Mouse (Mus musculus) megakaryocyte, embryonic 14.5 days (primary cell): ENCODE measurements around the gene Crbn.

Experiments used
- FLI1 ChIP-seq: IDR thresholded peaks from 2 replicates; pipeline ENCODE4 v1.6.1; 2012; ENCODE audit warnings: low read length, inconsistent platforms, mixed read lengths
- GATA1 ChIP-seq: IDR thresholded peaks from 3 replicates; pipeline ENCODE4 v1.6.1; 2012; ENCODE audit warnings: mixed read lengths, low read length, inconsistent platforms, borderline replicate concordance

DNA sequence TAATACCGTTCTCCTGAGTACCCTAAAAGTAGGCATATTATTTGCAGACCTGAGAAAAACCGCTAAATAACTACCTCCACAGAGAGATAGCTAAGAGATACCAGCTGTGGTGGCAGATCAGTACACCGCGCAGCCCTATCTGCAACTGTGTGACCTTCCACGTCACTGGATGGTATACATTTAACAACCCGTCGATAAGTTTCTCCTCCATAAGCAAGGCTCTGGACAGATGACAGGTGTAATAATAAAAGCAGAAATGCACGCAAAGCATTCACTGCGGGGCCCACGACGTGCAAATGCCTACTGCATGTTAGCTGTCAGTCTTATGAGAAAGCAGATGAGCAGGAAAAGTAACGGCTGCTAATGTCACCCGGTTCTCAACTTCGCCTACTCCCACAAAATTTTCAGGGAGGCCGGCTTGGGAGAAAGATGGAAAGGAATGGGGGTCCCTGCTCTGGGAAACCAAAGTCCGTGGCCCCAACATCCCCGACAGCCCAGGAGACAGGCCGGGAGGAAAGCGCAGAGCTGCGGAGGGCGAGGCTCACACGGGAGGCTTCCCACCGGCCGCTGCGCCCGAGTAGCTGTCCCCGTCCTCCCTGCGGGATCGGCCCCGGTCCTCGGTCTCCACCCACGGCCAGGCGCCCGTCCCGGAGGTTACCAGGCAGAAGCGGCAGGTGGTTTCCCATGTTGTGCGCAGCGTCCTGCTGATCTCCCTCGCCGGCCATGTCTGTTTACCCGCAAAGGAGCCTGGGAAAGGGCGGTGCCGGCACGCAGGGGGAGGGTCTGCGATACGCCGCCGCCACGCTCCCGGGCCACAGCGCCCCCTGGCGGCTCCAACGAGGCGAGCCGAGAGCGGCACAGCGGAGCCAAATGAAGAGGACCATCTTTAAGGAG, at the start of gene Crbn:
- no peak for TF ChIP-seq GATA1
- TF ChIP-seq FLI1 = no peak
